Mouse (Mus musculus): Measurements from ENCODE around the gene Cyp2j5.
"Not testable (repeated sequence)": the region's sequence is repeated elsewhere in the genome, so short reads cannot be mapped to it uniquely, and the experiment has no call there.

Cyp2j5 gene

GRCm38 (mm10) chr4:96663991-96664390 lies at the start of gene Cyp2j5:
Gene Cyp2j5, minus strand, starts transcription at chr4:96664154.
- DNase-seq: no peak

DNA sequence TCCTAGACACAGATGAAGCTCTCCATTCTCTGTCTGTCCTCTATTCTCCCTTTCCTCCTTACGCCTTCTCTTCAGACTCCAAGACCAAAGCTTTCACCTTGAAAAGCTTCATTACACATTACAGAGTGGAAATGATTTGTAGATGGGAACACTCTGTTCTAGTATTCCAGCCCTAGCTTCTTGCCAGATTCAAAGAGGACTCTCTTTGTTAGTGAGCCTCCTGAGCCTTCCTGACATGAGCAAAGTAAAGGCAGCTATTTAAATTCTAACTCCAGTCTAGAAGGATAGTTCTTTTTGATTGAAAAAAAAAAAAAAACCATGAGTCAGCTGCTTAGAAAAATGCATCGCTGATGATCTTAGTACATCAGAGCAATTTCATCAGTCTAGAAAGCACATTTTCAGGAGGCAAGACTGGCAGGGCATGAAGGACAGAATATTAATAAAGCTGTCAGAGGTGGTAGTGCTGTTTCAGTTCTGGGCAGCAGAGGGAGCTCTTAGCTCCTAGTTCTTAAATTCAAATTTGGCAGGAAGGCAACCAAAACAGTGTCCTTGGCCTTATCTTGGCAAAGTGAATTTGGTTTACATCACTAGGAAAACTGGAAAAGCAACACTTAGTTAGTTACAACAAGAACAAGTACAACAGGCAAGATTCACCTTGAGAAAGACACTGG lies 41.5 kb upstream of the Cyp2j5 start:
- DNase-seq: peak; percentile 52

DNA sequence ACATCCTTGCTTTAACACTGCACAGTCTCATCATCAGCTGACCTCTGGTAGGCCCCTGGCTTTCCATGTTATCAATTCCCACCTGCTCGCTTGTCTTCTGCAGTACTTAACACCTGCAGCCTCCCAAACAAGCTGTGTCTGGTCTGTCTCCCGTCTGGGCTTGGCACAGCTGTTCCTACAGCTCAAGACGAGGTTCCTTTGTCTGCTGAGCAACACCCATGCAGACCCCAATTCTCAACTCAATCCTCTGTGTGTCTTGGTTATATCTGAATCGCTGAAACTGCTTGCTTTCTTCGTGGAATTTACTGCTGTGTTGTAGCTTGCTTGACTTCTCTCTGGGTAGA lies 34.2 kb upstream of the Cyp2j5 start:
- no peak for DNase-seq

GRCm38 (mm10) chr4:96697511-96698217 lies 33.7 kb upstream of the Cyp2j5 start:
- peak; percentile 8 for DNase-seq

- DNase-seq: peak; percentile 72
Measured at GRCm38 (mm10) chr4:96696614-96697360, 32.8 kb upstream of the Cyp2j5 start.

DNA sequence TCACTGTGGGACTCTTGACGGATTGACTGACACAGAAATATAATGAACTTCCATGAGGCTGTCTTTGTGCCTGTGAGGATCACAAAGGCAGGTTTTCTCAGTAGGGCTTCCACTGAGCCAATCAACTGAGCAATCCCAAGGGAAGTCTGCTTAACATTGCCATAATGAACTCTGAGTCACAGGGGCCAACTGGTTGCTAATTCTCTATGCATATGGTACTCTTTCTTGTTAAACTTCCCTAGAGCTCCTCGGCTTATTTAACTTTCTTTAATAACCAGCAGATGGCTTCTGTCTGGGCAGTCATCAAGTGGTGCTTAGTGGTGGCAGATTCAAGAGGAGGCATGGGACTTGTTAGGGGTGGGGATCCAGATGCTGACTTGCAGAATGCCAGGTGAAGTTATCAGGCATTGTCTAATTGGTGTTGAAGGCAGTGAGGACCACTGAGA lies 23.4 kb upstream of the Cyp2j5 start:
- DNase-seq: no peak

- DNase-seq: no peak
Measured at GRCm38 (mm10) chr4:96683474-96683873, 19.5 kb upstream of the Cyp2j5 start.

GRCm38 (mm10) chr4:96680966-96681365 lies 17.0 kb upstream of the Cyp2j5 start:
- DNase-seq: no peak

DNA sequence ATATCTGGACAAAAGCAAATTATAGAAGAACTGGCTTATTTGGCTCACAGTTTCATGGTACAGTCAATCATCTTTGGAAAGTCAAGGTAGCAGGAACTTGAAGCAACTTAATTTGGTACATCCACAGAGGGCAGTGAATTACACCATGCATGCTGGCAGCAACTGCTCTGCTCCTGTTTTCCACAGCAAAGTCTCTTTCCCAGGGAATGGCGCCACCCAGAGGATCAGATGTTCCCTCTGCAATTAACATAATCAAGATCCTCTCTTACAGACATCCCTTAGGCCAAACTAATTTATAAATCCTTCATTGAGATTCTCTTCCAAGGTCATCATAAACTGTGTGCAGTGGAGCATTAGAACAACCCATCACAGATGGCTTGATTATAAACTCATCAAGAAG lies 16.3 kb upstream of the Cyp2j5 start:
- peak; percentile 60 for DNase-seq

DNA sequence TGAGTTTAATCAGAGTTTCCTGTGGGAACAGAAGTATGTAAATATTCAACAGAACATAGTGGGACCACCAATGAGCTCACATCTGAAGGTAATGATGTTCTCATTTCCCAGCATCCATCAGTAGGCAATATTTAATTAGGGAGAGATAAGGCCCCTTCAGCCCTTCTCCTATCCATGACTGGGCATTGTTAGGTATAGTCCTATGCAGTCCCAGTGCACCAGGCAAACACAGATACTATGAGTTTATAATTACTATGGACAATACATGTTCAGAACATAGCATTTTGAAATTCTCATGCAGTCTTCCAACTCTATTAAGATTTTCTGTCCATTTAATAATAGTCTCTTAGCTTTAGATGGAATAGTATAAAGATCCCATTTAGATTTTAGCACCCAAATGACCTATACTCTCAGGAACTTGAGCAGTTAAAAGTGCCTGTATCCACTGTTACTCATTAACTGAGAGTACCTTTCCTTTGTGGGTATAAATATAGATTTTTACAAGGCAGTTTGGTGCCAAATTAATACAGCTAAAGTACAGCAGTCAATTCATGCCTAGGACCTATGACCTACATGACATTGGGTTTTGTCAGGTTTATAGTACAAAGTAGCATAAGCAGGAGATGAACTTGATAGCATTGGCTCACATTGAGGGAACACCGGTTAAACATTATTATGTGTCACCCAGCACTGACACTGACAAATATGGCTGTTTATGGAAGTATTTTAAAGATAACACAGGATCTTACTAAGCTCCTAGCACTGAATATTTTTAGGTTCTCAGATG lies 907 bp upstream of the Cyp2j5 start:
- DNase-seq: no peak

GRCm38 (mm10) chr4:96635455-96635854 lies 28.5 kb downstream of the Cyp2j5 start:
- DNase-seq: no peak

DNA sequence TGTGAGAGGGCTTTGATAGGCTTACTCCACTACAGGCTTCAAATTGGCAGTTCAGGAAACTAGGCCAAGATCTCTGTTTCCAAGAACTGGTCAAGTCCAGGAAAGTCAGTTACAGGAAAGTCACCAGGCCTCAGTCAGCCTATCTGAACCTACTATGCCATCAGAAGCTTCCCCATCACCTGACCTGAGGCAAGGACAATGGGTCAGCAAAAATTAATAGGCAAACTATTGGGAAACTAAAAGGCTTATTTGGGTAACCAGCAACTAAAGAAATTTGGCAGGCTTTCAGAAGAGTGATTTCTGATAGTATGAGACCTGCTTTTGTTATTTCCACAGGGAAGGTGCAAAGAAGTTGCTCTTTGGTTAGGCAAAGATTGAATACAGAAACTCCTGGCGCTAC lies 41.5 kb downstream of the Cyp2j5 start:
- no peak for DNase-seq

GRCm38 (mm10) chr4:96591791-96592150 lies 72.2 kb downstream of the Cyp2j5 start:
- peak; percentile 60 for DNase-seq

DNA sequence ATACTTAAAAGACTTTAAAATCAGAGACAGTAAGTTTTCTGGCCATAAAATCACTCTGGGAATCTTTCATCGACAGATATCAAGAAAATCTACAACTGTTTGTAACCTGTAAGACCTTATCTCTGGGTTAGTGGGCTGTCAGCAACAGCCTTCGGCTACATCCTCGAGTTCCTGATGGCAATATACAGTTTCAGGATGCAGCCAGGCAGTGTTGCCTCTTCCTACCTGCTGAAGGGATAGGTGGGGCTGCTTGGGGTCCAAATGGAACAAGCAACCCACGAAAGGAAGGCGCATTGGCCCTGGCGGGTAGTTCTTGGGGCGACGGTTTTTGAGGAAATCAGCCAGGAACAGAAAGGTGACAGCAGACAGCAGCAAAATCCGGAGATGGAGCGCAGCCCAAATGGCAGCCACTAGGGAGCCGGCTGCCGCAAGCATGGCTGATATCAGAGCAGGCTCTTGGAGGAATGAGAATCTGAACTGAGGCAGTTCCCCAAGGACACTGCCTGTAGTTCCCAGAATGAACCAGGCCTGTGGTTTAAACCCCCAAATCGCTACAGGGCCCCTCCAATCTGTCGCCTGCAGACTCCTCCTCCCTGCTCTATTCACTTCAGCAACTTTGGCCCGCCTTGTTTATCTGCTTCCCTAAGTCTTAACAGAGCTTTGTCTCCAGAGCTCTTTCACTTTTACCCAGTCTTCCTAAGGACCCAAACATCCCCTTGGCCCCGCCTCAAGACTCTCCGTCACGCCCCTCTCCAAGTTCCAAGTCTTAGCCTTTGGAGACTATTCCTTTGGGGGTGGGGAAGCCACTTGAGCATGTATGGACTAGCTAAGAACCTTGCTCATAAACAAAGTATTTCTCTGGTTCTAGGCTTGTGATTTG lies 72.8 kb downstream of the Cyp2j5 start, which contains the start of gene Cyp2j9:
Gene Cyp2j9 (minus strand): TSS at position 668 of the 880 bp plus-strand sequence.
- DNase-seq: peak; percentile 12

GRCm38 (mm10) chr4:96581425-96582088 lies 82.4 kb downstream of the Cyp2j5 start:
- DNase-seq: no peak

DNA sequence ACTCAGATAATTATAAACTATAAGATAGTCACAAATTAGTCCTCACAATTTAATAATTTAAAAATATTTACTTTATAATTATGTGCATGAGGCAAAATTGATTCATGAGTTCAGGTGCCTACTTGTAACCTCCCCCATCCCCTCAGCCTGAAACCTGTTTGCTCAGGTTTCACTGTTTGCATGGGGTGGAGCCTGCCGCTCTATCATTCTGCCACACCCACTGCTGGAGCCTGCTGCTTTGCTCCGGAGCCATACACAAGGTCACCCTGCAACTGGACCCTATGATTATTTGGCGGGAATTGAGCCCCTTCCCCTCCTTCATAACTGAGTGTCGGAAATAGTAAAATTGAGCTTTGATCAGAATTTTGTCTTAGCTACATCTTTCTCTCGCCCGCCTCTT lies 83.6 kb downstream of the Cyp2j5 start:
- DNase-seq: not testable (repeated sequence)
